Mouse (Mus musculus): Measurements from ENCODE around the gene Thbd.

Gene Thbd

DNA sequence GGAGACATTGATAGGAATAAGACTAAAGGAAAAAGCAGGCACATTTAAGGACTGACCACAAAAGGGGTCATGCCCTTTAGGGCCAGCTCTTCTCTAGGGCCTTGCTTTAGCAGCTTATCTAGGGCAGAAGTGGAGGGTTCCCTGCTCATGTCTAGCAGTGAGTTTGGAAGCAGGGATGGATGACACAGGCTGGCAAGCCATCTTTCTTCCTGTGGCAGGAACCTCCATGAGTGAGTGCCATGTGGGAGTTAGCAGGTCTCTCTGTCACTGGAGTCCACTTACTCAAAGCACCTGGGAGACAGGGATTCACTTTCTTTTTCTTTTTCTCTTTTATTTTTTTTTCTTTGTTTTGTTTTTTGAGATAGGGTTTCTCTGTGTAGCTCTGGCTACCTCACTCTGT, 14.1 kb downstream of the Thbd start:
- in situ Hi-C loops (cut with MboI; ENCODE audit: unreplicated experiment in 2 of 2) = loop anchor here (25.0 kb wide), 1 partner anchor 493 kb away; the partner anchor contains the start of gene Cst3 (in 2 of the 2)

DNA sequence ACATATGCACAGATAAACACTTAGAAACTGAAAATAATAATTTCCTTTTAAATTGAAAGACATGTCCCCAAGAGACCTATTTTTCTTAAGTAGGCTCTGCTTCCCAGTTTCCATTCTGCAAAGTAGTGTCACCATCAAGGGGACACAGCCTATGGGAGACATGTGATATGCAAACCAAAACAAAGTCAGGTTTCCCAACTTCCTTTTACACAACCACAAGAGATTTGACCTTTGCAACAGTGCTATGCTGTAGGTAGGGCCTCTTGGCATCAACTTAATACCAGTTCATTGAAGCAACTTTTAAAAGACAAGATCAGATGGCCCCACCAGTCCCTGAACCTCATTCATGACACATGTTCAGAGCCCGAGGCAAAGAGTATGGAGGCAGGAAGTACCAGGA, 14.8 kb downstream of the Thbd start:
- in situ Hi-C loops (cut with MboI; ENCODE audit: unreplicated experiment in 2 of 2) = loop anchor here (25.0 kb wide), 1 partner anchor 494 kb away; the partner anchor contains the start of gene Cst3 (in 2 of the 2)

DNA sequence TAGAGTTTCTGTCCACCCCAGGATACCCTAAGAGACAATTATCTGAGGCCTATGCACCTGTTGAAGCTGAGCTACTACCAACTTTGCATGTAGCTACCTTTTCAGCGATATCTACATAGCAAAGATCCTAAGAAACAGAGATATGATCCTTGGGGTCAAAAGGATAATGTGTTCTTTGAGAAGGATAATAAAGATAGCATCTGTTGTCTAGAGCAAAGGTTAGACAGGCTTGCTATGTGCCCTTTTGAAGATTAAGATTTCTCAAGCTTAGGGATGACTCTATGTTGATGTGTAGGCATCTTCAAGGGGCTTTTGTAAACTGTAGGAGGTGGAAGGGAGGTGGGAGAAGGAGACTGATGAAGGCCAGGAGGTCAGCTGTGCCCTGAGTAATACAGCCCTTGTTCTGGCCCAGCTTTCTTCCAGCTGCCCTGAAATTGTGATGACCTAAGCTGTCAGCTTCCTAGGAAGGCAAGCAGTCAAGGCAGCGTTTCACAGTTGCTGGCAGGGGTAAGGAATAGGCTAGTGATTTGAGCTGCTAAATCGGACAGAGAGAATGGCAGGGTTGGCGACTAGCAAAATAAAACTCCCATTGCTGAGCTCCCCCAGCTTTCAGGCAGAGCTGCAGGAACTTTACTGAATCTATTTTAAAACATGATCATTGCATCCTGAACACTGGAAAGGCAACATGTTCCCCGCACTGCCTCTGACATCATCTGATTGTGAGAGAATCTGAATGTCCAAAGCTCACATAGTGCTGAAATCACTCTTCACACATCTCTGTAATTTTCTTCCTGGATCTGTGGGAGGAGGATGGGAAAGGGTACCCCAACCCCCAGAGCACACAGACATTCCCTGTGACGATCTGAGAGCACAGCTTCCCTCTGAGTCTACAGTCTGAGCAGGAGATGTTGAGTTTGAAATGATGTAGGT, 20.1 kb downstream of the Thbd start:
- in situ Hi-C loops (cut with MboI; ENCODE audit: unreplicated experiment in 2 of 2) = loop anchor here (25.0 kb wide), 1 partner anchor 499 kb away; the partner anchor contains the start of gene Cst3 (in 2 of the 2)

GRCm38 (mm10) chr2:148386927-148387326, 21.1 kb downstream of the Thbd start:
- in situ Hi-C loops (cut with MboI; ENCODE audit: unreplicated experiment in 2 of 2) = loop anchor here (25.0 kb wide), 1 partner anchor 500 kb away; the partner anchor contains the start of gene Cst3 (in 2 of the 2)

- in situ Hi-C loops (cut with MboI; ENCODE audit: unreplicated experiment in 2 of 2) = loop anchor here (25.0 kb wide), 1 partner anchor 501 kb away; the partner anchor contains the start of gene Cst3 (in 2 of the 2)
Observed at GRCm38 (mm10) chr2:148386476-148386875, 21.5 kb downstream of the Thbd start.

- in situ Hi-C loops (cut with MboI; ENCODE audit: unreplicated experiment in 2 of 2) = loop anchor here (5.0 to 25.0 kb wide), 2 partner anchors 276 to 506 kb away; partner anchors contain the start of gene Cst3 (in 2 of the 2)
Observed at GRCm38 (mm10) chr2:148381076-148381475, 26.9 kb downstream of the Thbd start.

- in situ Hi-C loops (cut with MboI; ENCODE audit: unreplicated experiment in 2 of 2) = loop anchor here (5.0 to 25.0 kb wide), 4 partner anchors 195 to 507 kb away; partner anchors contain the start of genes Cst3 (in 2 of the 2) and Cstl1 (in 1 of the 2)
Observed at GRCm38 (mm10) chr2:148379899-148380413, 28.0 kb downstream of the Thbd start.

DNA sequence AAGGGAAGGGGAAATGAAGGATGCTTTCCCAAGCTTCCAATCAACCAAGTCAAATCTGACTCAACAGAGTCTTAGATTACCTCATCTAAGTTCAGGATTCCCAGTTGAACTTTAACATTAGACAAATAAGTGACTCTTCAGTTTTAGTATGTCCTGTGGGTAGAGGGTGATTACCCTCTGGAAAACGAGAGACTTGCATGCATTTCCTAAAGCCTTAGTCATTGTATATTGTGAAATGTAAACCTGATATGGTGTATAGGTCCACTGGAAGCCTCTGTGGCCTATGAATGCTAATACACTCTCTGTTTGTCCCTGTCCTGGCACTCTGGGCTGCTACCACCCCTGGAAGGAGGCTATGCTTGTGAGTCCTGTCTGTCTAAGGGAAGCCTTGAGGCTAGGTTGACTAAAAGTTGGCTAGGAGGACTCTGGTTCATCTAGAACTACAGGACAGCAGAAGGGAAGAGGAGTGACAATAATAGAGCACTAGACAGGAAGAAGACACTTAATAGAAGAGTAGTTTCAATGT, 29.1 kb downstream of the Thbd start:
- in situ Hi-C loops (cut with MboI; ENCODE audit: unreplicated experiment in 2 of 2) = loop anchor here (10.0 to 25.0 kb wide), 3 partner anchors 196 to 508 kb away; partner anchors contain the start of genes Cst3 (in 2 of the 2) and Cstl1 (in 1 of the 2)

DNA sequence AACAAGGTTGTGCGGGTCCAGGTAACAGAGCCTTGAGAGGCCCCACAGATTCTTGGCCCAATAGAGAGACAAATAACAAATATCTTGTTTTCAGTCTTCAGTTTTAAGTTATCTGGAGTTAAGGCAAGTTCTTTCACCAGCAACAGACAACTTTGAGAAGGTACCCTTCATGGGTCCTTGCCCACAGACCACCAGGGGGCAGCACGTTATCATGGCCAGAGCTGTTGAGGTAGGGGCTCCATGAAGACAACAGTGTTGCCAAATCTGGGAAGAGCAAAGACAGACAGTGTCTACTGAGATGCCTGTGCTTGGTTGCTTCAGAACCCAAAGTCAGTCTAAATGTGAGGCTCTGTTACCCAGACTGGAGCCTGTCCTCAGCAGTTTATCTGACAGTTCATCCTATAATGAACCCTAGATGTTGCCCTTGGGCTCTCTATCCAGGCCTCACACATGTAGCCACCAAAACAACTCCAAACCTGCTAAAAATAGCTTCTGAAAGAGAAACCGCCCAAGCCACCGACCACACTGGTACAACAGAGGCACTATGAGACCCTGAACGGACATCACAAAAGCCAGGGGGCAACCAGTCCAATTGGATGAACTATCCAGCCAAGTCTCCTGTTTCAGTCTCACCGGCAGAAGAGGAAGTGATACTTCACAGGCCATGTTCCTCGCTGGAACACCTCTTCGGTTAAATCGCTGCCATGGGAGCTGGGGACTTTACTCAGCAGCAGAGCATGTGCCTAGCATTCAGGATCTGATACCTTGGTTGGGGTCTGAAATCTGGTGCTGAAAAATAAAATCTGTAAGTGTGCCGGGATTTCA, 32.5 kb downstream of the Thbd start:
- in situ Hi-C loops (cut with MboI; ENCODE audit: unreplicated experiment in 2 of 2) = loop anchor here (10.0 to 25.0 kb wide), 3 partner anchors 199 to 512 kb away; partner anchors contain the start of genes Cst3 (in 2 of the 2) and Cstl1 (in 1 of the 2)

GRCm38 (mm10) chr2:148373602-148374071, 34.4 kb downstream of the Thbd start:
- in situ Hi-C loops (cut with MboI; ENCODE audit: unreplicated experiment in 2 of 2) = loop anchor here (5.0 to 25.0 kb wide), 4 partner anchors 201 to 381 kb away; partner anchors contain the start of gene Cstl1 (in 1 of the 2)

- in situ Hi-C loops (cut with MboI; ENCODE audit: unreplicated experiment in 2 of 2) = loop anchor here (5.0 to 25.0 kb wide), 4 partner anchors 203 to 383 kb away; partner anchors contain the start of gene Cstl1 (in 1 of the 2)
Observed at GRCm38 (mm10) chr2:148371743-148372630, 36.0 kb downstream of the Thbd start.

- in situ Hi-C loops (cut with MboI; ENCODE audit: unreplicated experiment in 2 of 2) = loop anchor here in 1 of 2 experiments (25.0 kb wide), 1 partner anchor 228 kb away; no protein-coding TSS in a partner anchor
Observed at GRCm38 (mm10) chr2:148365227-148365626, 42.8 kb downstream of the Thbd start.

DNA sequence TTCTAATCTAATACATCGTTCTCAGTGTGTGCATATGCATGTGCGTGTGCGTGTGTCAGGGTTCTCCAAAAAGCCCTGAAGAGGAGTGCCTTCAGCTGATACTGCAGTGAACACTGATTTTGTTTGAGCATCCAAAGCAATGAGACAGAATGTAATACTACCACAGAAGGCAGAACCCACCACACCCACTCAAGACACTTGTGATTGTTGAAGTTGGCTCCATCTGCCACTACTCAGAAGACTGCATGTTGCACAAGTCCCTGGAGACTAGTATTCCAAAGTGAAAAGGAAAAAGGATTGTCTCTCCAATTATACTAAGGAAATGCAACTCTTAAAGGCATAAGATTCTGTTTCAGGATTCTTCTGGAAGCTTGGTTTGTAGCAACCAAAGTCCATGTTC, 43.5 kb downstream of the Thbd start:
- in situ Hi-C loops (cut with MboI; ENCODE audit: unreplicated experiment in 2 of 2) = loop anchor here in 1 of 2 experiments (25.0 kb wide), 1 partner anchor 227 kb away; no protein-coding TSS in a partner anchor

- in situ Hi-C loops (cut with MboI; ENCODE audit: unreplicated experiment in 2 of 2) = loop anchor here in 1 of 2 experiments (25.0 kb wide), 1 partner anchor 220 kb away; no protein-coding TSS in a partner anchor
Observed at GRCm38 (mm10) chr2:148357145-148357544, 50.8 kb downstream of the Thbd start.

Data from v-Abl transformed pro-B cells (cell line).